Mouse (Mus musculus): ENCODE measurements at regions not wholly inside any gene's neighbourhood (a gene's known extent, or its start where the extent isn't known, plus 50 kb on each side); places are given as distances from the start of the nearest gene placed in this dataset.
A peak's percentile ranks its signal among the peaks of the same experiment; 100 is the strongest.

DNA sequence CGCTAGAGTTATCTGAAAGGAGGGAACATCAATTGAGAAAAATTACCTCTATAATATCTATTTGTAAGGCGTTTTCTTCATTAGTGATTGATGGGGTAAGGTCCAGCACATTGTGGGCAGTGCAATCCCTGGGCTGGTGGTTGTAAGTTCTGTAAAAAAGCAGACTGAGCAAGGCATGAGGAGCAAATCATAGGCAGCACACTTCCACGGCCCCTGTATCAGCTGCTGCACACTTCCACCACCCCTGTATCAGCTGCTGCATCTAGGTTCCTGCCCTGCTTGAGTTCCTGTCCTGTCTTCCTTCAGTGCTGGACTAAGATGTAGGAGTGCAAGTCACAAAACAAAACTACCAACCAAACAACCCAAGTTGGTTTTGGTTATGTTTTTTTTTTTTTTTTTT is 1230.2 kb downstream of the Ntrk3 start:
- DNase-seq (ENCODE audit: low spot score), result no peak
- no peak overlapping the region for H3K4me3 ChIP-seq (ENCODE audit: low read depth, low read length)
- no peak for ATAC-seq
- 81% methylated on average over 3 of the region's 3 CpGs for WGBS
- no peaks in the 10 kb centered on the region for H3K27me3 ChIP-seq (replicated peaks; ENCODE audit: control insufficient read depth, insufficient read depth, low read length)
- H3K4me1 ChIP-seq (ENCODE audit: control insufficient read depth, insufficient read depth, low read length), result no peaks in the 10 kb centered on the region
- no peak overlapping the region for H3K27ac ChIP-seq (ENCODE audit: low read depth, low read length)
- H3K9ac ChIP-seq (ENCODE audit: low read length), result no peak overlapping the region
- H3K9me3 ChIP-seq (replicated peaks; ENCODE audit: control insufficient read depth, low read length), result no peaks in the 10 kb centered on the region
- no peak overlapping the region for H3K4me2 ChIP-seq (ENCODE audit: low read length)
- H3K36me3 ChIP-seq (ENCODE audit: control insufficient read depth, insufficient read depth, low read length), result no peaks in the 10 kb centered on the region

DNA sequence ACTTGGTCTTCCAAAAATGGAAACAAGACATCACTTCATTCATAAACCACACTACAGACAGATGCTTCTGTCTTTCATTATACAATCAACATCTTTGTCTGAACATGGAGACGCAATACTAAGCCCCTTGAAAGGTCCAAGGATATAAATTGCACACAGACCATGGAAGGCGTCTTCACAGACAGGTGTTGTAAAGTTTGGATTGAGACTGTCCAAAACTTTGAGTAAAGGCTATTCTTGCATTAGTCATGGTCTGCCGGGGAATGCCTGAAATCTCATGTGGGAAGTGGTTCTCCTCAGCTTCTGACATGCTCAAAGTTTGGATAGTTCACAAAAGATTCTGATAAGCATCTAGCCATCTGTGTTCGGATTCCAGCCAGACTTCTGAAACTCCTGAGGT is 1235.2 kb downstream of the Ntrk3 start:
- Histone ChIP-seq H3K27me3 (replicated peaks; ENCODE audit: control insufficient read depth, insufficient read depth, low read length) (no peaks in the 10 kb centered on the region), H3K4me2 (ENCODE audit: low read length) (no peak overlapping the region), H3K36me3 (ENCODE audit: control insufficient read depth, insufficient read depth, low read length) (no peaks in the 10 kb centered on the region), H3K27ac (ENCODE audit: low read depth, low read length) (no peak overlapping the region), H3K4me3 (ENCODE audit: low read depth, low read length) (no peak overlapping the region), H3K4me1 (ENCODE audit: control insufficient read depth, insufficient read depth, low read length) (no peaks in the 10 kb centered on the region), H3K9ac (ENCODE audit: low read length) (no peak overlapping the region), H3K9me3 (replicated peaks; ENCODE audit: control insufficient read depth, low read length) (no peaks in the 10 kb centered on the region)
- 86% methylated on average over 4 of the region's 4 CpGs for WGBS
- no peak for ATAC-seq
- DNase-seq (ENCODE audit: low spot score), result no peak

DNA sequence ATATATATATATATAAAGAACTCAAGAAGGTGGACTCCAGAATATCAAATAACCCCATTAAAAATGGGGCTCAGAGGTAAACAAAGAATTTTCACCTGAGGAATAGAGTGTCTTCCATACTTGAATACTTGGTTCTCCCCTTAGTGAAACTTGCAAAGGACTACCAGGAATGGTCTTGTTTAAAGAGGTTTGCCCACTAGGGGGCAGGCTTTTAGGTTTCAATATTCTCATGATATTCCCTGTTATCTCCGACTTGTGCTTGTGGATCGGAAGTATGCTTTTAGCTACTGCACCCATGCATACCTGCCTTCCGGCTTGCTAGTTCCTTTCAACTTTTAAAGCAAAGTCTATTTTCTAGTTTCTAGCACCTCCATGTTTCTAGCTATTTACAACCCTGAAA is 1242.7 kb downstream of the Ntrk3 start:
- no peaks in the 10 kb centered on the region for H3K27me3 ChIP-seq (replicated peaks; ENCODE audit: control insufficient read depth, insufficient read depth, low read length)
- 87% methylated on average over 3 of the region's 3 CpGs for WGBS
- H3K4me2 ChIP-seq (ENCODE audit: low read length), result no peak overlapping the region
- H3K4me1 ChIP-seq (ENCODE audit: control insufficient read depth, insufficient read depth, low read length), result no peaks in the 10 kb centered on the region
- ATAC-seq (no peak), DNase-seq (ENCODE audit: low spot score) (no peak)
- H3K27ac ChIP-seq (ENCODE audit: low read depth, low read length), result no peak overlapping the region
- H3K9ac ChIP-seq (ENCODE audit: low read length), result no peak overlapping the region
- H3K9me3 ChIP-seq (replicated peaks; ENCODE audit: control insufficient read depth, low read length), result no peaks in the 10 kb centered on the region
- no peaks in the 10 kb centered on the region for H3K36me3 ChIP-seq (ENCODE audit: control insufficient read depth, insufficient read depth, low read length)
- no peak overlapping the region for H3K4me3 ChIP-seq (ENCODE audit: low read depth, low read length)

DNA sequence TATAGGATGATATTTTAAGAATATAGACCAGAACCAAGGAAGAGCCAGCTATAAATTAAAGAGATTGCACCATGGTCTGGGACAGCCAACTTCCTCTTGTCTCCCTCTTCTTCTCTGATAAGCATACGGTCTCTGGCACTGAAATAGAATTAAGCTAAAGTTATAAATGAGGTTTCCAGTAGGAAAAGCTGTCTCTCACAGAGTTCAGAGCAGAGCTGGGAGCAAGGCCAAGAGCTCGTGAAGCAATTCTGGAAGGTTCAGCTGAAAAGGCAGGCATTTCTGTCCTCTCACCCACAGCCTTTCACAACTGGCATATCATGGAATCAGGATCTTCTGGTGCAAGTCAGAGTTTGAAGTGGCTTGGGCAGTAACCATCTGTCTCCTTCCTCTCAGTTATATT is 1247.8 kb downstream of the Agbl1 start:
- Histone ChIP-seq H3K27me3 (replicated peaks; ENCODE audit: control insufficient read depth, insufficient read depth, low read length) (no peaks in the 10 kb centered on the region), H3K4me2 (ENCODE audit: low read length) (no peak overlapping the region), H3K4me1 (ENCODE audit: control insufficient read depth, insufficient read depth, low read length) (no peaks in the 10 kb centered on the region), H3K27ac (ENCODE audit: low read depth, low read length) (no peak overlapping the region), H3K36me3 (ENCODE audit: control insufficient read depth, insufficient read depth, low read length) (no peaks in the 10 kb centered on the region), H3K9me3 (replicated peaks; ENCODE audit: control insufficient read depth, low read length) (no peaks in the 10 kb centered on the region), H3K4me3 (ENCODE audit: low read depth, low read length) (no peak overlapping the region), H3K9ac (ENCODE audit: low read length) (no peak overlapping the region)
- ATAC-seq (no peak), DNase-seq (ENCODE audit: low spot score) (no peak)
- 80% methylated on average over 2 of the region's 2 CpGs for WGBS

DNA sequence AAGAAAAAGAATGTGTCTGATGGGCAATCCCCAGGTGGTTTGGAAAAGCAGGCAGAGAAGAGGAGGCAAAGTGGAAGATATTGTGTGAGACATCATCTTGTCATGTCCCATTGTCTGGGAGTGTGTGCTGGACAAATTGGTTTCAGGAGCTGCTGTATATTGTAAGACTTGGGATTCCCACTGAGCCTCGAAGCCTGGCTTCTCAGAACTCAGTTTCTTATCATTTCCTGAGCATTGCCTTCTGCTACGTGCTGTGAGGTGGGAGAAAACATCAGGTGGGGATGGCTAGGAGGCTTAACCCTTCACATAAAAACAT is 1216.3 kb downstream of the Agbl1 start:
- Histone ChIP-seq H3K4me2 (ENCODE audit: low read length) (no peak overlapping the region), H3K4me3 (ENCODE audit: low read depth, low read length) (no peak overlapping the region), H3K4me1 (ENCODE audit: control insufficient read depth, insufficient read depth, low read length) (no peaks in the 10 kb centered on the region), H3K27me3 (replicated peaks; ENCODE audit: control insufficient read depth, insufficient read depth, low read length) (no peaks in the 10 kb centered on the region), H3K9me3 (replicated peaks; ENCODE audit: control insufficient read depth, low read length) (no peaks in the 10 kb centered on the region), H3K9ac (ENCODE audit: low read length) (no peak overlapping the region), H3K27ac (ENCODE audit: low read depth, low read length) (no peak overlapping the region), H3K36me3 (ENCODE audit: control insufficient read depth, insufficient read depth, low read length) (no peaks in the 10 kb centered on the region)
- 49% methylated on average over 2 of the region's 2 CpGs for WGBS
- ATAC-seq (no peak), DNase-seq (ENCODE audit: low spot score) (peak; percentile 31)

DNA sequence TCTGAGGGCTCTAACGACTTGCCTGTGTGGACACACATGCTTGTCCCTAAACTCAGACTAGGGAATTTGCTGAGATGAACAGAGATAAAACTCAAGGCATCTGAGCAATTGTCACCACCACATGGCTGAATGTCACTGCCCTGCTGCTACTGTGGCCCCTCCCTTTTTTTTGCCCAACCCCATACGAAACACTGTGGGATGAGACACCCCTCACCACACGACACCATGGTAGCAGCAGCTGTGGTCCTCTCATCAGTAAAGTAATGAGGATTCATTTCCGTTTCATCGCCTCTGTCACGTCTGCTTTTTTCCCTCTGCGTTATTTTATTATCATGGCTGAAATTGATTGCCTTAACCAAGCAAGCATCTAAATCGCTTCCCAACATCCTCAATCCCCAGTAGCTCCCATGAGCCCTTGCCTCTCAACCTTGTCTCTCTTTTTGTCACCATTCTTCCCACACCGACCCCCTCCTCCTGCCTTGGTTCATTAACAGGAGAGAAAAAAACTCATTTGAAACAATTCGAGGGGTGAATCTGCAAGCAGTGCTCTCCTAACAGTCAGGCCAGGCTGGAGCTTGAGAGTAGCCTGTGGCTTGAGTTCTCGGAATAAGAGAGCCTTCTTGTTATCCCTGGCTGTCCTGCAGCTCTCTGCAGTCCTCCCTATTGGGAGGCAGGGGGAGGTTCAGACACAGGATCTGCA is 1215.8 kb downstream of the Agbl1 start:
- no peaks in the 10 kb centered on the region for H3K4me1 ChIP-seq (ENCODE audit: control insufficient read depth, insufficient read depth, low read length)
- WGBS, result 43% methylated on average over 11 of the region's 11 CpGs
- H3K27ac ChIP-seq (ENCODE audit: low read depth, low read length), result no peak overlapping the region
- ATAC-seq (peak; percentile 29; the same call in 1 of the 2 replicates), DNase-seq (ENCODE audit: low spot score) (peak; percentile 38)
- H3K36me3 ChIP-seq (ENCODE audit: control insufficient read depth, insufficient read depth, low read length), result no peaks in the 10 kb centered on the region
- H3K4me2 ChIP-seq (ENCODE audit: low read length), result no peak overlapping the region
- no peak overlapping the region for H3K9ac ChIP-seq (ENCODE audit: low read length)
- no peak overlapping the region for H3K4me3 ChIP-seq (ENCODE audit: low read depth, low read length)
- no peaks in the 10 kb centered on the region for H3K27me3 ChIP-seq (replicated peaks; ENCODE audit: control insufficient read depth, insufficient read depth, low read length)
- no peaks in the 10 kb centered on the region for H3K9me3 ChIP-seq (replicated peaks; ENCODE audit: control insufficient read depth, low read length)

DNA sequence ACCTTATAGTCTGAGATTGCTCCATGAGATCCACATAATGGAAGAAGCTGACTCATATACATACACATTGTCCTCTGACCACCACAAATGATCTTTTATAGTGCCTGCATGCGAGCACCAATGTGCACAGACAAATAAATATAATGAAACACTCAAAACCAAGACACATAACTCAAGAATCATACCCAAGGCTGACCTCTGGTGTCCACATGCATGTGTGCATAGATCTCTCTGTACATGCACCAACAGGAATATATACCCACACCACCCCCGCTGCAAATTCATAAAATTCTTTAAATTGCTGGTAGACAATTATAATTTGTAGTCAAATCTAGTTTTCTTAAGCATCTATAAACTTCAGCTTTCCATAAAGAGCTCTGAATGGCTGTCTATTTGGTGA is 1211.9 kb downstream of the Agbl1 start:
- DNase-seq (ENCODE audit: low spot score) (peak; percentile 15), ATAC-seq (no peak)
- H3K27me3 ChIP-seq (replicated peaks; ENCODE audit: control insufficient read depth, insufficient read depth, low read length), result no peaks in the 10 kb centered on the region
- no peaks in the 10 kb centered on the region for H3K4me1 ChIP-seq (ENCODE audit: control insufficient read depth, insufficient read depth, low read length)
- H3K27ac ChIP-seq (ENCODE audit: low read depth, low read length), result no peak overlapping the region
- no peaks in the 10 kb centered on the region for H3K9me3 ChIP-seq (replicated peaks; ENCODE audit: control insufficient read depth, low read length)
- H3K36me3 ChIP-seq (ENCODE audit: control insufficient read depth, insufficient read depth, low read length), result no peaks in the 10 kb centered on the region
- H3K4me3 ChIP-seq (ENCODE audit: low read depth, low read length), result no peak overlapping the region
- no peak overlapping the region for H3K4me2 ChIP-seq (ENCODE audit: low read length)
- H3K9ac ChIP-seq (ENCODE audit: low read length), result no peak overlapping the region
- 74% methylated on average over 2 of the region's 2 CpGs for WGBS

DNA sequence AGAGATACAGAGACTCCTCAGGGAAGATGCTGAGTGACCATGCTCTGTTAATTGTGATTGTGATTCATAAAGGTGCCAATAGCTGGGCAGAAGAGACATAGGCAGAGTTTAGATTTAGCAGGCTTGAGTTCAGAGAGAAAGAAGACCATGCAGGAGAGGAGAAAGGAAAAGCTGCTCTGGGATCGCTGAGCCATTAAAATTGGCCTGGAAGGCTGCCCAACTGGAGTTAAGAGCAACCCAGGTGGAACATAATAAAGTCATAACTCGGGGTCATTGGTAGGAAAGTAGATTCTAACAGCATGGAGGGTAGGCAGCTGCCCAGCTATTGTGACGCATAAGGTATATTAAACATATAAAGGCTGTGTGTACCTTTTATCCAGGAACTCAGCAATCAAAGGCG is 1183.9 kb downstream of the Agbl1 start:
- ATAC-seq, result no peak

More for the DNA sequence above, 1183.9 kb downstream of the Agbl1 start:
- no peak overlapping the region for H3K4me3 ChIP-seq (ENCODE audit: low read depth, low read length)
- no peak overlapping the region for H3K4me2 ChIP-seq (ENCODE audit: low read length)
- no peak overlapping the region for H3K9ac ChIP-seq (ENCODE audit: low read length)
- no peak overlapping the region for H3K27ac ChIP-seq (ENCODE audit: low read depth, low read length)
- no peaks in the 10 kb centered on the region for H3K27me3 ChIP-seq (replicated peaks; ENCODE audit: control insufficient read depth, insufficient read depth, low read length)
- 74% methylated on average over 4 of the region's 4 CpGs for WGBS
- no peaks in the 10 kb centered on the region for H3K9me3 ChIP-seq (replicated peaks; ENCODE audit: control insufficient read depth, low read length)
- no peaks in the 10 kb centered on the region for H3K4me1 ChIP-seq (ENCODE audit: control insufficient read depth, insufficient read depth, low read length)
- H3K36me3 ChIP-seq (ENCODE audit: control insufficient read depth, insufficient read depth, low read length), result no peaks in the 10 kb centered on the region
- DNase-seq (ENCODE audit: low spot score), result no peak
